Mouse (Mus musculus): ENCODE measurements around the gene 4933402N22Rik. TPM values are rescaled to one million over a fixed set of nuclear protein-coding genes. Genes with fewer than 3 reads are reported as not detected.
"Not testable (repeated sequence)": the region's sequence is repeated elsewhere in the genome, so short reads cannot be mapped to it uniquely, and the experiment has no call there.

The 4933402N22Rik gene
- polyA plus RNA-seq (2016; fragmentation: Nextera tagmentation; extraction: Ambion mirVana) = not detected in 2 replicates

GRCm38 (mm10) chr5:11917743-11918142 is at the start of gene 4933402N22Rik:
Gene 4933402N22Rik, plus strand, starts transcription at chr5:11918043.
- WGBS = 100% methylated on average over 1 of the region's 2 CpGs
- not testable (repeated sequence) for H3K27me3 ChIP-seq; H3K27ac ChIP-seq; H3K9me3 ChIP-seq; H3K4me2 ChIP-seq; H3K4me3 ChIP-seq (replicated peaks); H3K4me1 ChIP-seq (replicated peaks); H3K36me3 ChIP-seq; ATAC-seq (ENCODE audit: insufficient number of reproducible peaks, insufficient read depth, low FRiP score, low TSS enrichment, low read depth); H3K9ac ChIP-seq (replicated peaks)

GRCm38 (mm10) chr5:11923790-11924189 is 5.9 kb downstream of the 4933402N22Rik start:
- H3K9me3 ChIP-seq; H3K4me1 ChIP-seq (replicated peaks); H3K4me2 ChIP-seq; H3K36me3 ChIP-seq; H3K9ac ChIP-seq (replicated peaks); H3K4me3 ChIP-seq (replicated peaks); H3K27me3 ChIP-seq; ATAC-seq (ENCODE audit: insufficient number of reproducible peaks, insufficient read depth, low FRiP score, low TSS enrichment, low read depth); H3K27ac ChIP-seq: not testable (repeated sequence)
- WGBS = 85% methylated on average over 2 of the region's 2 CpGs

Other genes with a start within 250 kb of the 4933402N22Rik start
- not detected in 2 replicates for gene Gm8922, start 236.1 kb upstream of the 4933402N22Rik start, polyA plus RNA-seq (2016; fragmentation: Nextera tagmentation; extraction: Ambion mirVana)
- gene Gm8926, start 147.5 kb upstream of the 4933402N22Rik start, polyA plus RNA-seq (2016; fragmentation: Nextera tagmentation; extraction: Ambion mirVana) = not detected in 2 replicates
- gene Gm6465, start 72.5 kb upstream of the 4933402N22Rik start, polyA plus RNA-seq (2016; fragmentation: Nextera tagmentation; extraction: Ambion mirVana) = not detected in 2 replicates